Comparison of ENCODE assay signal across 10 mouse cellular contexts in the genomic region with DNA sequence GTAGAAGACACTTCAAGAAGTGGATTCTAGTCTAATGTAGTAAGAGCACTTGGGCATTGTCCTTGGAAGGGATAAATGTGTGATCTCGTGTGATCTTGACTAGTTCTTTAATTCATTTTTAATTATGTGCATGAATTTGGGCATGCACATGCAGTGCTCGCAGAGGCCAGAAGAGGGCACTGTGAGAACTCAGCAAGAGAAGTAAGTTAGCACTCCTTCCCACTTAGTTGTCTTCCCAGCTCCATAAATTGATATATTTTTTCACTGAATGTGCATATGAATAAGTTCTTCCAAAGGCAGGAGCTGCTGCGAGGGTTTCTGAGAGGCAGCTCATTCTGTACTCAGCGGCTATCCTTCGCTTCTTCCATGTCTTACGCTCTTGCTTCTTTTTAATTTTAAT. TPM values are rescaled to one million over a fixed set of nuclear protein-coding genes. Genes with fewer than 3 reads are reported as not detected.
A peak's percentile ranks its signal among the peaks of the same experiment; 100 is the strongest.
DNase-seq lines count a peak whose midpoint lies in the region; ATAC-seq and TF ChIP-seq lines count a peak whose summit lies in the region.
"Had no signal": no experiment of that assay in that cellular context is flagged by ENCODE, and none has a peak within 500 bp of the region (broad histone marks: within the 10 kb centered on the region; RNA-seq: fewer than 3 reads in every experiment).

No protein-coding gene starts in this region.

- H3K27ac ChIP-seq in midbrain, embryonic 11.5 days (ENCODE audit: low read depth, low read length), result no peak overlapping the region
- no peak overlapping the region for H3K27ac ChIP-seq in midbrain, embryonic 16.5 days (ENCODE audit: low read length)
- H3K27ac ChIP-seq in cortical plate, adult 2 months (ENCODE audit: insufficient read depth, low read length), result no peak overlapping the region
- H3K27ac ChIP-seq in hindbrain, postnatal 0 days, result no peak overlapping the region
- H3K27ac ChIP-seq: heart, embryonic 15.5 days had no signal

- H3K9ac ChIP-seq in midbrain, embryonic 11.5 days (ENCODE audit: low read length), result no peak overlapping the region
- H3K9ac ChIP-seq in midbrain, embryonic 16.5 days (ENCODE audit: low read depth, low read length), result no peak overlapping the region
- H3K9ac ChIP-seq in hindbrain, postnatal 0 days (replicated peaks; ENCODE audit: low read length), result no peak overlapping the region
- H3K9ac ChIP-seq: heart, embryonic 15.5 days had no signal

- H3K4me3 ChIP-seq in midbrain, embryonic 11.5 days (ENCODE audit: low read depth, low read length), result no peak overlapping the region
- no peak overlapping the region for H3K4me3 ChIP-seq in midbrain, embryonic 16.5 days (ENCODE audit: low read depth, low read length)
- H3K4me3 ChIP-seq in cortical plate, adult 2 months (ENCODE audit: insufficient read depth, low read length), result no peak overlapping the region
- H3K4me3 ChIP-seq in hindbrain, postnatal 0 days (ENCODE audit: low read length), result no peak overlapping the region
- H3K4me3 ChIP-seq: heart, embryonic 15.5 days had no signal

- peak; percentile 96 for DNase-seq in midbrain, embryonic 11.5 days (ENCODE audit: low spot score, missing footprints)
- DNase-seq in adrenal gland, adult 18-20 months (ENCODE audit: low spot score in 2 of 2), result peak; percentile 46 to 67
- peak; percentile 86 for DNase-seq in hindbrain, postnatal 0 days (ENCODE audit: low spot score)
- DNase-seq in left cerebral cortex, postnatal 4 days, result peak; percentile 75
- peak; percentile 84 for DNase-seq in right cerebral cortex, postnatal 14 days

- 38% methylated on average over 6 of the region's 6 CpGs for WGBS in midbrain, embryonic 11.5 days
- 27% methylated on average over 6 of the region's 6 CpGs for WGBS in midbrain, embryonic 16.5 days
- WGBS in hindbrain, postnatal 0 days, result 35% methylated on average over 6 of the region's 6 CpGs

- H3K36me3 ChIP-seq in midbrain, embryonic 11.5 days (ENCODE audit: control insufficient read depth, insufficient read depth, low read length), result no peaks in the 10 kb centered on the region
- no peaks in the 10 kb centered on the region for H3K36me3 ChIP-seq in midbrain, embryonic 16.5 days (ENCODE audit: control insufficient read depth, insufficient read depth, low read length)
- no peaks in the 10 kb centered on the region for H3K36me3 ChIP-seq in hindbrain, postnatal 0 days (ENCODE audit: insufficient read depth, low read length)
- H3K36me3 ChIP-seq: heart, embryonic 15.5 days had no signal

- H3K4me1 ChIP-seq in midbrain, embryonic 11.5 days (ENCODE audit: control insufficient read depth, insufficient read depth, low read length), result peaks cover 4% of the 10 kb centered on the region; the same call in 1 of the 2 replicates
- peaks cover 11% of the 10 kb centered on the region for H3K4me1 ChIP-seq in midbrain, embryonic 16.5 days (ENCODE audit: control insufficient read depth, insufficient read depth, low read length)
- H3K4me1 ChIP-seq in cortical plate, adult 2 months (ENCODE audit: control insufficient read depth, insufficient read depth, low read length), result no peaks in the 10 kb centered on the region
- H3K4me1 ChIP-seq in hindbrain, postnatal 0 days (ENCODE audit: insufficient read depth, low read length), result no peaks in the 10 kb centered on the region

- intact Hi-C loops in left cerebral cortex, postnatal 4 days (cut with DNase I), result loop anchor here (10.0 kb wide), 1 partner anchor 909 kb away; the partner anchor contains the start of genes Madcam1 and Tpgs1

- H3K9me3 ChIP-seq in midbrain, embryonic 11.5 days (ENCODE audit: control insufficient read depth, low read length), result no peaks in the 10 kb centered on the region
- H3K9me3 ChIP-seq in midbrain, embryonic 16.5 days (replicated peaks; ENCODE audit: control insufficient read depth, low read length, poor library complexity, severe bottlenecking), result no peaks in the 10 kb centered on the region
- H3K9me3 ChIP-seq in hindbrain, postnatal 0 days (ENCODE audit: low read length), result no peaks in the 10 kb centered on the region
- H3K9me3 ChIP-seq: heart, embryonic 15.5 days had no signal

- no peak for TF ChIP-seq POLR2A in cortical plate, adult 2 months (IDR thresholded peaks at IDR 0.05; ENCODE audit: extremely low read depth, insufficient read depth, low read length)

- H3K4me2 ChIP-seq in midbrain, embryonic 11.5 days, result no peak overlapping the region
- H3K4me2 ChIP-seq in midbrain, embryonic 16.5 days (ENCODE audit: low read length), result no peak overlapping the region
- no peak overlapping the region for H3K4me2 ChIP-seq in hindbrain, postnatal 0 days (ENCODE audit: low read depth, low read length)
- H3K4me2 ChIP-seq: heart, embryonic 15.5 days had no signal

- no peaks in the 10 kb centered on the region for H3K27me3 ChIP-seq in midbrain, embryonic 11.5 days (ENCODE audit: control insufficient read depth, insufficient read depth, low read length)
- H3K27me3 ChIP-seq in midbrain, embryonic 16.5 days (ENCODE audit: control insufficient read depth, insufficient read depth, low read depth, low read length), result no peaks in the 10 kb centered on the region
- H3K27me3 ChIP-seq in hindbrain, postnatal 0 days (ENCODE audit: insufficient read depth, low read length), result no peaks in the 10 kb centered on the region

- peak; percentile 92 for TF ChIP-seq CTCF in cortical plate, adult 2 months (IDR thresholded peaks at IDR 0.05; ENCODE audit: extremely low read depth, insufficient read depth, low read length)
- peak; percentile 92 for TF ChIP-seq CTCF in hindbrain, postnatal 0 days (IDR thresholded peaks at IDR 0.05; ENCODE audit: low read depth)

- no peak for ATAC-seq in midbrain, embryonic 11.5 days (ENCODE audit: low FRiP score)
- ATAC-seq in midbrain, embryonic 16.5 days, result no peak
- no peak for ATAC-seq in hindbrain, postnatal 0 days
- no peak for ATAC-seq in inflammation-experienced regulatory T-cells, adult 6 months

RNA-seq across cellular contexts. Expression of gene Ccdc105, which starts 3.2 kb away (rescaled TPM):
- 0.10 and 0.21 TPM in 2 replicates for polyA plus RNA-seq in midbrain, embryonic 11.5 days (2014; fragmentation: Nextera tagmentation; extraction: Ambion mirVana)
- polyA plus RNA-seq in midbrain, embryonic 16.5 days (2015; fragmentation: Nextera tagmentation; extraction: Ambion mirVana), result 0.32 and 0.65 TPM in 2 replicates
- not detected for total RNA-seq in adrenal gland, adult 18-20 months (2021)
- 0.19 TPM in 2 replicates for polyA plus RNA-seq in cortical plate, adult 2 months (2012; rRNA removed)
- total RNA-seq in hindbrain, postnatal 0 days (2014; rRNA removed), result not detected in 2 replicates
- 0.16 and 0.28 TPM in 2 replicates for polyA plus RNA-seq in hindbrain, postnatal 0 days (2015; fragmentation: Nextera tagmentation; extraction: Ambion mirVana)
- under 1 TPM in 1 of 2 experiments, not detected in 1; 0.22 TPM for total RNA-seq in left cerebral cortex, postnatal 4 days (2021)
- polyA plus RNA-seq in inflammation-experienced regulatory T-cells, adult 6 months (2017; shearing (Covaris generic)), result not detected
- total RNA-seq: neutrophil, adult 5-6 weeks had no signal
- polyA plus RNA-seq: heart, embryonic 15.5 days had no signal

RNA-seq across cellular contexts. Expression of gene Slc1a6, which starts 24.3 kb away (rescaled TPM):
- 1.1 TPM in 2 replicates for polyA plus RNA-seq in midbrain, embryonic 11.5 days (2014; fragmentation: Nextera tagmentation; extraction: Ambion mirVana)
- 16.8 and 23.9 TPM in 2 replicates for polyA plus RNA-seq in midbrain, embryonic 16.5 days (2015; fragmentation: Nextera tagmentation; extraction: Ambion mirVana)
- not detected for total RNA-seq in adrenal gland, adult 18-20 months (2021)
- 8.8 and 10.0 TPM in 2 replicates for polyA plus RNA-seq in cortical plate, adult 2 months (2012; rRNA removed)
- total RNA-seq in hindbrain, postnatal 0 days (2014; rRNA removed), result 79.2 and 80.1 TPM in 2 replicates
- polyA plus RNA-seq in hindbrain, postnatal 0 days (2015; fragmentation: Nextera tagmentation; extraction: Ambion mirVana), result 38.8 and 41.3 TPM in 2 replicates
- total RNA-seq in left cerebral cortex, postnatal 4 days (2021), result 10 to 100 TPM; 15.7 to 18.1 TPM
- not detected for polyA plus RNA-seq in inflammation-experienced regulatory T-cells, adult 6 months (2017; shearing (Covaris generic))
- total RNA-seq: neutrophil, adult 5-6 weeks had no signal

RNA-seq across cellular contexts. Expression of gene Casp14, which starts 37.9 kb away (rescaled TPM):
- not detected in 2 replicates for polyA plus RNA-seq in midbrain, embryonic 11.5 days (2014; fragmentation: Nextera tagmentation; extraction: Ambion mirVana)
- polyA plus RNA-seq in midbrain, embryonic 16.5 days (2015; fragmentation: Nextera tagmentation; extraction: Ambion mirVana), result not detected in 2 replicates
- total RNA-seq in adrenal gland, adult 18-20 months (2021), result not detected
- polyA plus RNA-seq in cortical plate, adult 2 months (2012; rRNA removed), result not detected in 2 replicates
- total RNA-seq in hindbrain, postnatal 0 days (2014; rRNA removed), result not detected in 2 replicates
- polyA plus RNA-seq in hindbrain, postnatal 0 days (2015; fragmentation: Nextera tagmentation; extraction: Ambion mirVana), result not detected in 2 replicates
- not detected for total RNA-seq in left cerebral cortex, postnatal 4 days (2021)
- not detected for polyA plus RNA-seq in inflammation-experienced regulatory T-cells, adult 6 months (2017; shearing (Covaris generic))
- total RNA-seq: neutrophil, adult 5-6 weeks had no signal
- polyA plus RNA-seq: heart, embryonic 15.5 days had no signal
